Mouse (Mus musculus): ENCODE measurements around the gene Stip1. TPM values are rescaled to one million over a fixed set of nuclear protein-coding genes. Genes with fewer than 3 reads are reported as not detected.
"Not testable (repeated sequence)": the region's sequence is repeated elsewhere in the genome, so short reads cannot be mapped to it uniquely, and the experiment has no call there.

Gene Stip1
- polyA plus RNA-seq, 1 experiment = 116 TPM

DNA sequence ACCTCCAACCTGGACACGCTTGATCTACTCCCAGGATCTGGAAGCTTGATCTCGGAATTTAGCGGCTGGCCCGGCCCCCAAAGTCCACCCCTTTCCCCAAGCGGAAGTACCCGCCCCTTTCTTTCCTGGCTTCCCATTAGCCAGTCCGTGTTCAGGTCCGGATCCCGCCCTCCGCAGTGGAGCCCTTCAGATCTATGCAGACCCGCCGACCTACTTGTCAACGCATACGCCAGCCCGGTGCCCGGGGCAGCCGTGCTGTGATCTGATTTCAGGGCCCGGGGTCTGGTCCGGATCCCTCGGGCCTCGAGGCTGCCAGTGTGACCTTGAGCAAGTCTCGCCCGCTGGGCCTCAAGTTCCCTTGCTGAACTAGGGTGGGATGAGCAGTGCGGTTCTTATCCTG lies 43.8 kb downstream of the Stip1 start, which contains the start of the genes Nudt22 and Trpt1:
Gene Nudt22, minus strand, starts transcription at position 112 of the 400 bp plus-strand sequence.
Gene Trpt1, plus strand, starts transcription at position 126 of the 400 bp plus-strand sequence.
- no peaks in the 10 kb centered on the region for H3K27me3 ChIP-seq (replicated peaks)
- H3K4me3 ChIP-seq (replicated peaks) = peak within 1 kb of the TSS; percentile 91
- H3K9me3 ChIP-seq = no peaks in the 10 kb centered on the region
- peaks cover 89% of the 10 kb centered on the region for H3K4me1 ChIP-seq
- H3K36me3 ChIP-seq (replicated peaks; ENCODE audit: low read length) = peaks cover 43% of the 10 kb centered on the region
- TF ChIP-seq FLI1 (IDR thresholded peaks at IDR 0.05; ENCODE audit: low read length) (no peak), GATA1 (IDR thresholded peaks at IDR 0.05; ENCODE audit: borderline replicate concordance, low read length) (no peak)

- no peaks in the 10 kb centered on the region for H3K27me3 ChIP-seq (replicated peaks)
- H3K4me3 ChIP-seq (replicated peaks) = peak overlapping the region; percentile 91
- no peaks in the 10 kb centered on the region for H3K9me3 ChIP-seq
- TF ChIP-seq GATA1 (IDR thresholded peaks at IDR 0.05; ENCODE audit: borderline replicate concordance, low read length) (no peak), FLI1 (IDR thresholded peaks at IDR 0.05; ENCODE audit: low read length) (no peak)
- peaks cover 38% of the 10 kb centered on the region for H3K36me3 ChIP-seq (replicated peaks; ENCODE audit: low read length)
- peaks cover 89% of the 10 kb centered on the region for H3K4me1 ChIP-seq
Measured at GRCm38 (mm10) chr19:6995255-6995991, 44.3 kb downstream of the Stip1 start.

GRCm38 (mm10) chr19:6994489-6994888 lies 45.3 kb downstream of the Stip1 start:
- Histone ChIP-seq H3K4me1 (peaks cover 80% of the 10 kb centered on the region), H3K27me3 (replicated peaks) (no peaks in the 10 kb centered on the region), H3K36me3 (replicated peaks; ENCODE audit: low read length) (peaks cover 33% of the 10 kb centered on the region), H3K4me3 (replicated peaks) (peak overlapping the region; percentile 29), H3K9me3 (no peaks in the 10 kb centered on the region)
- TF ChIP-seq GATA1 (IDR thresholded peaks at IDR 0.05; ENCODE audit: borderline replicate concordance, low read length) = no peak
- no peak for TF ChIP-seq FLI1 (IDR thresholded peaks at IDR 0.05; ENCODE audit: low read length)

DNA sequence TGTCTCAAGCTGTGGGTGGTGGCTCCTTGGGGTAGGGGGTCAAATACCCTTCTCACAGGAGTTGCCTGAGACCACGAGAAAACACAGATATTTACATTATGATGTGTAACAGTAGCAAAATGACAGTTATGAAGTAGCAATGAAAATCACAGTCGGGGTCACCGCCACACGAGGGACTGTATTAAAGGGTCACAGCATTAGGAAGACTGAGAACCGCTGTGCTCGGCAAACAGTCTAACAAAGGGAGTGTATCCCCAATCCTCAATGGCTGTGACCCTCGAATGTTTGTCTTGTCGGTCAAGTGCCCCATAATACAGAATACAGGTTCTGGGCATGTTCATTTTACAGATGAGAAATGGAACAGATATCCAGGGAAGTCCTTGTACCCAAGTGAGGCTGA lies 45.8 kb downstream of the Stip1 start:
- Histone ChIP-seq H3K4me3 (replicated peaks) (no peak overlapping the region), H3K9me3 (no peaks in the 10 kb centered on the region), H3K4me1 (peaks cover 79% of the 10 kb centered on the region), H3K27me3 (replicated peaks) (no peaks in the 10 kb centered on the region), H3K36me3 (replicated peaks; ENCODE audit: low read length) (peaks cover 32% of the 10 kb centered on the region)
- TF ChIP-seq FLI1 (IDR thresholded peaks at IDR 0.05; ENCODE audit: low read length) (no peak), GATA1 (IDR thresholded peaks at IDR 0.05; ENCODE audit: borderline replicate concordance, low read length) (no peak)

- H3K36me3 ChIP-seq (replicated peaks; ENCODE audit: low read length) = peaks cover 24% of the 10 kb centered on the region
- no peaks in the 10 kb centered on the region for H3K27me3 ChIP-seq (replicated peaks)
- peaks cover 74% of the 10 kb centered on the region for H3K4me1 ChIP-seq
- no peak for TF ChIP-seq FLI1 (IDR thresholded peaks at IDR 0.05; ENCODE audit: low read length)
- no peak for TF ChIP-seq GATA1 (IDR thresholded peaks at IDR 0.05; ENCODE audit: borderline replicate concordance, low read length)
- peak overlapping the region; percentile 96 for H3K4me3 ChIP-seq (replicated peaks)
- H3K9me3 ChIP-seq = no peaks in the 10 kb centered on the region
Measured at GRCm38 (mm10) chr19:6993011-6993770, 46.6 kb downstream of the Stip1 start.

GRCm38 (mm10) chr19:6992011-6992858 lies 47.5 kb downstream of the Stip1 start, which contains the start of gene Dnajc4:
Gene Dnajc4 (minus strand): TSS chr19:6992572.
- H3K36me3 ChIP-seq (replicated peaks; ENCODE audit: low read length) = peaks cover 14% of the 10 kb centered on the region
- H3K9me3 ChIP-seq = no peaks in the 10 kb centered on the region
- H3K27me3 ChIP-seq (replicated peaks) = no peaks in the 10 kb centered on the region
- peaks cover 72% of the 10 kb centered on the region for H3K4me1 ChIP-seq
- H3K4me3 ChIP-seq (replicated peaks) = peak within 1 kb of the TSS; percentile 96
- no peak for TF ChIP-seq FLI1 (IDR thresholded peaks at IDR 0.05; ENCODE audit: low read length)

GRCm38 (mm10) chr19:6991166-6991565 lies 48.6 kb downstream of the Stip1 start:
- H3K4me3 ChIP-seq (replicated peaks); H3K9me3 ChIP-seq; H3K27me3 ChIP-seq (replicated peaks): not testable (repeated sequence)
- peaks cover 72% of the 10 kb centered on the region for H3K4me1 ChIP-seq
- peaks cover 15% of the 10 kb centered on the region for H3K36me3 ChIP-seq (replicated peaks; ENCODE audit: low read length)

DNA sequence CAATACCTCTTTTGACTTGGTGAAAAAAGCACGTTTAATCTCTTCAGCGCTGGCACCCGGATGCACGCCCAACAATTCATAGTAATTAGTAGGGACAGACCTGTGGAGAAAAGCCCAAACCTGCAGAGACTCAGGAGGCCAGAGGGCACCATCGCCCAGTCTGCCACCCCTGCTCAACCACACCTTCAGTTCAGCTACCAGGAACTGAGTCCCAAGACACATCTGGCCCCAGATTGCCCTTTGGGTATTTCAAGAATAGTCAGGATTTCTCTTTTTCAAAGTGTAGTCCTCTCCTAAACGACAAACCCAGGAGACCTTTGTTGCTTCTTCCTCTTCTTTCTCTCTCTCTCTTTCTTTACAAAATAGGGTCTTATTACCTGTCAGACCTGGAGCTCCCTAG lies 49.1 kb downstream of the Stip1 start:
- TF ChIP-seq GATA1 (IDR thresholded peaks at IDR 0.05; ENCODE audit: borderline replicate concordance, low read length) = no peak
- no peak for TF ChIP-seq FLI1 (IDR thresholded peaks at IDR 0.05; ENCODE audit: low read length)
- H3K36me3 ChIP-seq (replicated peaks; ENCODE audit: low read length) = peaks cover 19% of the 10 kb centered on the region
- H3K9me3 ChIP-seq = no peaks in the 10 kb centered on the region
- H3K4me3 ChIP-seq (replicated peaks) = no peak overlapping the region
- H3K27me3 ChIP-seq (replicated peaks) = no peaks in the 10 kb centered on the region
- H3K4me1 ChIP-seq = peaks cover 72% of the 10 kb centered on the region

- TF ChIP-seq GATA1 (IDR thresholded peaks at IDR 0.05; ENCODE audit: borderline replicate concordance, low read length) (no peak), FLI1 (IDR thresholded peaks at IDR 0.05; ENCODE audit: low read length) (no peak)
- Histone ChIP-seq H3K4me3 (replicated peaks) (no peak overlapping the region), H3K4me1 (peaks cover 66% of the 10 kb centered on the region), H3K36me3 (replicated peaks; ENCODE audit: low read length) (peaks cover 32% of the 10 kb centered on the region), H3K9me3 (no peaks in the 10 kb centered on the region), H3K27me3 (replicated peaks) (no peaks in the 10 kb centered on the region)
Measured at GRCm38 (mm10) chr19:6989251-6989650, 50.5 kb downstream of the Stip1 start.
